Mouse (Mus musculus) intestine, postnatal 0 days (tissue): ENCODE results near the gene Ifna7. TPM values are rescaled to one million over a fixed set of nuclear protein-coding genes. Genes with fewer than 3 reads are reported as not detected.

Experiments used
- ATAC-seq: fragments of 200-750 bp; cut with Nextera tagmentation; 2 replicates; pipeline ENCODE4 v1.8.0; 2017; ENCODE audit warnings: mild to moderate bottlenecking, moderate TSS enrichment, moderate library complexity
- H3K27ac ChIP-seq: fragments of 300-500 bp; sonication (generic); 2 replicates; pipeline ENCODE4 v1.5.1; 2014; ENCODE audit warnings: mild to moderate bottlenecking, low read depth, low read length, moderate library complexity
- H3K27me3 ChIP-seq: fragments of 300-500 bp; sonication (generic); replicated peaks from 2 replicates; pipeline ENCODE4 v1.6.1; 2014; ENCODE audit warnings: low read length, mixed read lengths; ENCODE audit not compliant: control insufficient read depth, insufficient read depth
- H3K36me3 ChIP-seq: fragments of 300-500 bp; sonication (generic); 2 replicates; pipeline ENCODE4 v1.6.1; 2014; ENCODE audit warnings: mild to moderate bottlenecking, moderate library complexity; ENCODE audit not compliant: control insufficient read depth, insufficient read depth
- H3K4me1 ChIP-seq: fragments of 300-500 bp; sonication (generic); replicated peaks from 2 replicates; pipeline ENCODE4 v1.6.1; 2014; ENCODE audit warnings: antibody characterized with exemption, low read length, mixed read lengths; ENCODE audit not compliant: control insufficient read depth, insufficient read depth
- H3K4me2 ChIP-seq: fragments of 300-500 bp; sonication (generic); replicated peaks from 2 replicates; pipeline ENCODE4 v1.6.1; 2014; ENCODE audit warnings: low read depth, mild to moderate bottlenecking, moderate library complexity
- H3K4me3 ChIP-seq: fragments of 300-500 bp; sonication (generic); 2 replicates; pipeline ENCODE4 v1.5.1; 2014; ENCODE audit warnings: low read depth, low read length
- H3K9ac ChIP-seq: fragments of 300-500 bp; sonication (generic); 2 replicates; pipeline ENCODE4 v1.6.1; 2014; ENCODE audit warnings: mild to moderate bottlenecking, low read depth, low read length
- H3K9me3 ChIP-seq: fragments of 300-500 bp; sonication (generic); 2 replicates; pipeline ENCODE4 v1.6.1; 2016; ENCODE audit warnings: mixed run types; ENCODE audit not compliant: control insufficient read depth
- CTCF ChIP-seq: sonication (generic); IDR thresholded peaks from 2 replicates; pipeline ENCODE4 v1.5.1; 2016; ENCODE audit warnings: low read depth, mild to moderate bottlenecking, control low read depth, antibody characterized with exemption, moderate library complexity
- WGBS: fragments of 180-500 bp; shearing (Covaris S2); extraction: QIAGEN DNeasy Blood & Tissue Kit; methylation state at CpG from one replicate; pipeline ENCODE4 v1.1.7; 2014; 5-methylcytosine and 5-hydroxymethylcytosine counted together
- polyA plus RNA-seq: library from polyadenylated mRNA; unstranded; fragments of >200 nt; fragmentation: Nextera tagmentation; extraction: Ambion mirVana; gene quantifications from 2 replicates; pipeline ENCODE4 v1.2.1, GENCODE M21; 2015

Ifna7 gene
- polyA plus RNA-seq, 1 experiment from 2014 or later = not detected

GRCm38 (mm10) chr4:88840058-88840457, 24.0 kb downstream of the Ifna7 start:
- Histone ChIP-seq H3K9ac (no peak overlapping the region), H3K4me1 (no peaks in the 10 kb centered on the region), H3K4me2 (no peak overlapping the region), H3K27me3 (no peaks in the 10 kb centered on the region; the same call in 1 of the 2 replicates), H3K4me3 (no peak overlapping the region), H3K27ac (no peak overlapping the region), H3K9me3 (no peaks in the 10 kb centered on the region), H3K36me3 (no peaks in the 10 kb centered on the region)
- no peak for ATAC-seq
- TF ChIP-seq CTCF = no peak
- WGBS = 70% methylated on average over 3 of the region's 3 CpGs

- Histone ChIP-seq H3K4me2 (no peak within 1 kb of the TSS), H3K4me1 (no peaks in the 10 kb centered on the region), H3K27me3 (no peaks in the 10 kb centered on the region; the same call in 1 of the 2 replicates), H3K4me3 (no peak within 1 kb of the TSS), H3K36me3 (no peaks in the 10 kb centered on the region), H3K9me3 (no peaks in the 10 kb centered on the region), H3K27ac (no peak within 1 kb of the TSS), H3K9ac (no peak within 1 kb of the TSS)
- TF ChIP-seq CTCF = no peak
- no peak for ATAC-seq
- WGBS = 61% methylated on average over 2 of the region's 2 CpGs
Observed at GRCm38 (mm10) chr4:88841438-88841911, 25.4 kb downstream of the Ifna7 start, which contains the start of gene Ifna4. Gene Ifna4, plus strand, starts transcription at chr4:88841861.

- no peak for ATAC-seq
- no peaks in the 10 kb centered on the region for H3K36me3 ChIP-seq
- H3K4me1 ChIP-seq = no peaks in the 10 kb centered on the region
- no peak overlapping the region for H3K4me3 ChIP-seq
- no peak overlapping the region for H3K9ac ChIP-seq
- no peak overlapping the region for H3K4me2 ChIP-seq
- TF ChIP-seq CTCF = peak; percentile 43
- no peak overlapping the region for H3K27ac ChIP-seq
- no peaks in the 10 kb centered on the region for H3K9me3 ChIP-seq
- no peaks in the 10 kb centered on the region; the same call in 1 of the 2 replicates for H3K27me3 ChIP-seq
- WGBS = 43% methylated on average over 2 of the region's 2 CpGs
Observed at GRCm38 (mm10) chr4:88845334-88845733, 29.3 kb downstream of the Ifna7 start.

DNA sequence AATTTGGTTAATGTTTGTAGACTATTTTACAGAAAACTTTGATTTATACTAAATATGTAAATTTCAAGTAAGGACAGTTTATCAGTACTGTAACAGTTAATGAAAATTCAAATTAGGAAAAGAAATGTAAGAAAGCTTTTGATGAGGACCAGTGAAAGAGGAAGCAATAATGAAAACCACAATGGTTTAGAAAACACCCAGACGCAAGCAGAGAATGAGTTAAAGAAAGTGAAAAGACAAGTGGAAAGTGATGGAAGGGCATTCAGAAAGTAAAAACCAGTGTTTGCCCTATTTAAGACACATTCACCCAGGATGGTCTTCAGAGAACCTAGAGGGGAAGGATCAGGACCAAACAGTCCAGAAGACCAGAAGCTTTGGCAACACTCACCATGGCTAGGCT, 33.7 kb downstream of the Ifna7 start, which contains the start of gene Ifna1:
Ifna1 (plus strand) TSS at position 390 of the 400 bp plus-strand sequence.
- Histone ChIP-seq H3K9me3 (no peaks in the 10 kb centered on the region), H3K27me3 (no peaks in the 10 kb centered on the region), H3K4me2 (no peak within 1 kb of the TSS), H3K36me3 (no peaks in the 10 kb centered on the region), H3K4me3 (no peak within 1 kb of the TSS), H3K9ac (no peak within 1 kb of the TSS), H3K27ac (no peak within 1 kb of the TSS), H3K4me1 (no peaks in the 10 kb centered on the region)
- 77% methylated on average over 1 of the region's 1 CpGs for WGBS
- TF ChIP-seq CTCF = no peak
- ATAC-seq = no peak

- H3K36me3 ChIP-seq = no peaks in the 10 kb centered on the region
- 77% methylated on average over 4 of the region's 4 CpGs for WGBS
- H3K4me1 ChIP-seq = no peaks in the 10 kb centered on the region
- no peak for TF ChIP-seq CTCF
- no peak overlapping the region for H3K9ac ChIP-seq
- H3K4me3 ChIP-seq = no peak overlapping the region
- H3K27ac ChIP-seq = no peak overlapping the region
- no peak overlapping the region for H3K4me2 ChIP-seq
- no peak for ATAC-seq
- no peaks in the 10 kb centered on the region for H3K9me3 ChIP-seq
- H3K27me3 ChIP-seq = no peaks in the 10 kb centered on the region
Observed at GRCm38 (mm10) chr4:88851026-88851763, 35.2 kb downstream of the Ifna7 start.

- Histone ChIP-seq H3K4me1 (no peaks in the 10 kb centered on the region), H3K9ac (no peak overlapping the region), H3K9me3 (no peaks in the 10 kb centered on the region), H3K4me3 (no peak overlapping the region), H3K4me2 (no peak overlapping the region), H3K27me3 (no peaks in the 10 kb centered on the region), H3K27ac (no peak overlapping the region), H3K36me3 (no peaks in the 10 kb centered on the region)
- no peak for TF ChIP-seq CTCF
- no peak for ATAC-seq
Observed at GRCm38 (mm10) chr4:88859214-88859613, 43.2 kb downstream of the Ifna7 start.
